Mouse (Mus musculus) heart, postnatal 4 days (tissue): ENCODE results near the gene Mdga1. TPM values are rescaled to one million over a fixed set of nuclear protein-coding genes. Genes with fewer than 3 reads are reported as not detected.

ENCODE experiments used
- DNase-seq: peaks from one replicate; pipeline ENCODE4 v3.0.0; 2021
- total RNA-seq, 2 experiments: library from RNA; stranded (reverse); gene quantifications; 2 replicates each; pipeline ENCODE4 v1.2.3; 2021

Gene Mdga1
- total RNA-seq, 2 experiments from 2014 or later: 16.9 to 17.3 TPM

GRCm38 (mm10) chr17:29884596-29884995 is 85.3 kb downstream of the Mdga1 start:
- no peak for DNase-seq

DNA sequence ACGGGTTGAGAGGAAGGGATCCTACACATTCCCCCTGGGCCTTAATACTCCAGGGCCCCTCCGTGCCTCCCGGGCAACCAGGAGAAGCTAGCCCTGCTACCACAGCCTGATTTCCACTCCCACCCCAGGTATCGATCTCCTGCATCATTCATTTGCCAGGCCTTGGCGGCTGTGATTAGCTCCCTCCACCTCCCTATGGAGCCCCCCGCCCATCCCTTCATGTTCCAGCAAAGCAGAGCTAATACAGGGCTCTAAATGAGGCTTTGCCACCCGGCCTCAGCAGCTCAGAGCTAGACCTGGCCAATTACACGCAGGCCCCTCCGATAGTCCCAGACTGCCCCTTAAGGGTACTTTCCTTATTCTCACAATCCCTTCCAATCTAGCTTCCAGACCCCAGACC is 86.5 kb downstream of the Mdga1 start:
- DNase-seq: no peak

DNA sequence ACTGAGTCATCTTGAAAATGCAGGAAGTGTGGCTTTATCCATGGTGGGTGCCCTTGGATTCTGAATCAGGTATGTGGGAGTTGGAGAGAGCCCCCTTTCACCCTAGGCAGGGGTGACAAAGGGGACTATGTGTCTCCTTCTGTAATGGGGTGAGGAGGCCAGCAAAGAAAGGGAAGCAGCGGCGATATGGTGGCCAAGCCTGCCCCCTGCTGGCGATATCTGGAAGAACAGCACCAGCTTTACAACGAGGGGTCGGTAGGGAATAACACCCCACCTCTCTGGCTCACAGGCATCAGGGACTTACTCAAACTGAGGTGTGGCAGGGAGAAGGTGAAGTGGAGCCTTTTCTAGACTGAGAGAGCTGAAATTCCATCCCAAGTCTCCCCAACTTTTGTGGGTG is 87.0 kb downstream of the Mdga1 start:
- DNase-seq: peak; percentile 83

DNA sequence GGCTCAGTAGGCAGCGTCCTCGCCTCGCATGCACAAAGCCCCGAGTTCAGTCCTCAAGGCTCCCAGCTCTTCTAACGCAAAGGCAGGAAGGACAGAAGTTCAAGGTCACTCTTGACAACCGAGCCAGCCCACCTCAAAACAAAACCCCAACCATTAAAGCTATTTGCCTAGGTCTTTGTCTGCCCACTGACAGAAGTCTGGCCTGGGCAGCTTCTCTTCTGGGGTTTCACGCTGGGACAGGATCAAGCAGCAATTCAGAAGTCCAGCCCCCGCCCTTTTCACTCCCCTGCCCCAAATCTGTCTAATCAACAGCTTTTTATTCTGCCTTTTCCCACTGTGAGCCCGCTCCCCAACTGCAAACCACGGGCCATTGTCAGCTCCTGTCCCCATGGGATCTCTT is 89.6 kb downstream of the Mdga1 start:
- no peak for DNase-seq

- DNase-seq: peak; percentile 31
Observed at GRCm38 (mm10) chr17:29878990-29879389, 90.9 kb downstream of the Mdga1 start.

GRCm38 (mm10) chr17:29874082-29874679 is 95.7 kb downstream of the Mdga1 start:
- no peak for DNase-seq

GRCm38 (mm10) chr17:29873580-29874015 is 96.3 kb downstream of the Mdga1 start:
- peak; percentile 60 for DNase-seq

- no peak for DNase-seq
Observed at GRCm38 (mm10) chr17:29870316-29870715, 99.6 kb downstream of the Mdga1 start.

GRCm38 (mm10) chr17:29865914-29866313 is 104.0 kb downstream of the Mdga1 start:
- no peak for DNase-seq

- DNase-seq: no peak
Observed at GRCm38 (mm10) chr17:29864440-29864839, 105.4 kb downstream of the Mdga1 start.

DNA sequence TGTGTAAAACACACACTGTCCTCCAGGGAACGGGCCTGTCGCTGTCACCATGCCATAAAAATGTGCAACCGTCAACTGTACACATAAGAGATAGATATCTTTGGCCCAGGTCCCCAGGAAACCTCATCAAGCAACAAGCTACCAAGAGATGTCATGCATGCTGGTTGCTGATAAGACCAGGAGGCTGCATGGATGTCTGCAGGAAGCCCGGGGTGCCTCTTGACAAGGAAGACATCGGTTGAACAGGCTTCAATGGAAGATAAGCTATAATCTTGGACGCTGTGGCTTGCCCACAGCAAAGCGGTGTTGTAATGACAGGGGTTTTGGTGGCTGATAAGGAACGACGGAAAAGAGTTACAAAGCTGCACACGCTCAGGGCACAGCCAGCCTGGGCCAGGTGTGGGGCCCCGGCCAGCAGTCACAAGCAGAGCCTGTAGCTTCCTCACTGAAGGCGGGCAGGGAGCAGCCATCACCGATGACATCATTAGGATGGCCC is 110.1 kb downstream of the Mdga1 start:
- DNase-seq: no peak

DNA sequence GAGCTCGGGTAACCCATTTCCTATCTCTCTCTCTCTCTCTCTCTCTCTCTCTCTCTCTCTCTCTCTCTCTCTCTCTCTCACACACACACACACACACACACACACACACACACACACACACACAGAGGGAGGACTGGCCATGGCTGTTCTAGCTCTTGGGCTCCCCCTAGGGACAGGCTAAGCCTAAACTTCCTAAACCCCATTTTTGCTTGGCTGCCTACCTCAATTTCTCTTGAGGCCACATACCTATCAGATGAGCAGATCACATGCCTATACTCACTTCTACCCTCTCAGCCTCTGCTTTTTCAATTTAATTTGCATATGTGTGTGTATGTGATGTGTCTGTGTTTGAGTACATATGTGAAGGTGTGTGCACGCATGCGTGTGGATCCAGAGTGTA is 111.1 kb downstream of the Mdga1 start:
- peak; percentile 47 for DNase-seq

DNA sequence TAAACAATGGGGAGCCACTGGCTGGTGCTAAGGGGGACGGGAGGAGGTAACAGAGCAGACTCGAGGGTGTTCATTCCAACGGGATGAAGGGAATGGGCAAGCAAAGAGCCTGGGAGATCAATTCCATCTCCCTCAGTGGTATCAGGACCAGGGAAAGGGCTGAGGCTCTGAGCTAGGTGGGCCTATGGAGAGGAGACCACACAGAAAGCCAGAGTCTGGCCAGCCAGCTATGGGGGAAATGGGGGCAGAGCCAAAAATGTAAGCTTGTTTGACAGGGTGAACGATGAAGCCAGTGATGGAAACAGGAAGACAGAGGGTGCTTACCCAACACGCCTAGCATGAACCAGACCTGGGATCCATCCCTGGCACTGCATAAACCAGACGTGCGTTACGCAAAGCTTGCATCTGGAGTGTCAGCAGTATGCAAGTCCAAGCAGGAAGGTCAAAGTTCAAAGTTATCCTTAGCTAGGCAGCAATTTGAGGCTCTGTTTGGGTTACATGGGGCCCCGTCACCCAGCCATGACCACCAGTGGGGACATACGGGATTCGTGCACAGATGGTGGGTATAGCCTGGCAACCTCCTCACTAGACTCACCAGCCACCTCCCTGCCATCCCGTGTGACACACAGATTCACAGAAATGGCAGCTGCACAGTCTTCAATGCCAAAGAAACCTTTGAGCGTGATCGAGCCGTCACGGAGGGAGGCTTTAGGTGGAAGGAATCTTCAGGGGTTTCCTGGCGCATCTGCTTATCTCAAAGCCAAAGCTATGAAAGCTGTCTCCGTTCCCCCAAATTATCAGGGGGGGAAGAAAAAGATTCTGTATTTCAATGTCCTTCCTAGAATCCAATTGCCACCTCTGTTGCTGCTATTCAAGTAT is 113.9 kb downstream of the Mdga1 start:
- DNase-seq: no peak

GRCm38 (mm10) chr17:29854835-29855234 is 115.1 kb downstream of the Mdga1 start:
- DNase-seq: no peak

DNA sequence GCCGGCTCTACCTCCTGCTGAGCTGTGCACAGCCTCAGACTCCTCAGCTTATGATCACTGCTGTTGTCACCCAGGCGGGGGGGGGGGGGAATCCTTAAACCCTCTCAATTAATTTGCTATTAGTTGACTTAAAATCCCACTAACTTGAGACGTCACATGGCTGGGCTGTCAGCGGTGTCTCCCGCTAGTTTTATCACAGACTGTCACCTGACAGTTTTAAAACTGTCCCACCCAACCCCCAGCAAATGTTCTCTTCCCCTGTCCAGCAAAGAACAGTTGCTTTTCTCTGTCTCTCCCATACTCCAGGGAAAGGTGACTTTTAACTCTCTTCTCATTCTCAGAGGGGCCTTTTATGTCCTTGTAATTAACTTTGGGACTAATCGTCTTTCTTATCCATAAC is 115.5 kb downstream of the Mdga1 start:
- DNase-seq: no peak

GRCm38 (mm10) chr17:29852846-29853486 is 116.9 kb downstream of the Mdga1 start:
- peak; percentile 64 for DNase-seq

DNA sequence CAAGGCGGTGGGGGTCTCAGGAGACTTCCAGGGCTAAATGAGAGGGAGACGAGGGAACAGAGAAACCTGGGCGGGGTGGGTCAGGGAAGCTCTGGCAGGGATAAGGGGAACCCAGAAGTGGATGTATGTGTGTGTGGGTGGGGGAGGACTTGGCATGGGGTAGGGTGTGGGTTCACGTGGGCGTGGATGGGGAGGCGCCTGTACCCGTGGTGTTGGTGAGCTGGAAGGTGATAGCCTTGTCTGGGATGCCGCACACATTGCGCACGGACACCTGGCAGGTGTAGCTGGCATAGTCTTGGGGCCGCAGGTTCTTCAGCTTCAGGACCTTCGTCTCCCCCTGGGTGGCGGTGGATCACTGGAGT is 120.5 kb downstream of the Mdga1 start:
- no peak for DNase-seq

DNA sequence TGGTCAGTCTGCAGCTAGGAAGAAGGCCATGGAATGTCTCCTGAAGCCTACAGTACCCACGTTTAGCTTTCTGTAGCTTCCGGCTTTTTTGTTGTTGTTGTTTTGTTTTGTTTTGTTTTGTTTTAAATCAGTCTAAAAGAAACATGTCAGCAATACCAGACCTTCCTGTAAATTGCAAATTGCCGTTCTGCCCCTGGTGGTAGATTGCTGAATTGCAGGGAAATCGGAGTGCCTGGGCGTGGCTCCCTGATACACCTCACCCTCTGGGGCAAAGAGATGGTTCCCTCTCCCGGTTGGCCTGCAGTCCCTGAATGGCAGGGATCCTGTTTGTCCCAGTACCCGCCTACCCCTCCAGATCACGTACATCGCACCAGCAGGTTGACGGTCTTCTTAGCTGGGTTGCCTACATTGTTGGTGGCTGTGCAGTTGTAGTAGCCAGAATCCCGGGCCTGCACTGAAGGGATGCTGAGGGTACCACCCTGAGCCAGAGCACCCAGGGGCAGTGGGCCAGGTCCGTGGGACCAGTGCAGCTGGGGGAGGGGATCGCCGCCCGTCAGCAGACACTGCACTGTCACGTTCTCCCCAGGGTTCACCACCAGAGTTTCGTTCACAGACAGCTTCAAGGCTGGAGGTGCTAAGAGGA is 121.0 kb downstream of the Mdga1 start:
- DNase-seq: peak; percentile 87

DNA sequence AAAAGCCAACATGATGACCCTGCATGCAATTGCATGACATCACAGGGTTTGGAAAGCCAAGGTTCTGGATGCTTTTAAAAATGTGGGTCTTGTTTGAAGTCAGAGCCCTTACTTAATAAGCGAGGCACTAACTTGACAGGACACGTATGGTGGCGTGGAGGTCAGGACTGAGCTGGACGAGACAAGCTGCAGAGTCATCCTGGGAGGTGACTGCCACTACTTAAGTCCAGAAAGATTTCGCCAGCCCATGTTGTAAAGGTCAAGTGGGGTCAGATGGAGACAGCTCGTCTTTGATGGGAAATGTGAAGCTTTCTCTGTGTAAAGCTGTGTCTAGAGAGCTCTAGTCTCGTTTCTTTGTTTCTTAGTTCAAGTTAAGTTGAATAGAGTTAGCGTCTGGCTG is 122.6 kb downstream of the Mdga1 start:
- no peak for DNase-seq

DNA sequence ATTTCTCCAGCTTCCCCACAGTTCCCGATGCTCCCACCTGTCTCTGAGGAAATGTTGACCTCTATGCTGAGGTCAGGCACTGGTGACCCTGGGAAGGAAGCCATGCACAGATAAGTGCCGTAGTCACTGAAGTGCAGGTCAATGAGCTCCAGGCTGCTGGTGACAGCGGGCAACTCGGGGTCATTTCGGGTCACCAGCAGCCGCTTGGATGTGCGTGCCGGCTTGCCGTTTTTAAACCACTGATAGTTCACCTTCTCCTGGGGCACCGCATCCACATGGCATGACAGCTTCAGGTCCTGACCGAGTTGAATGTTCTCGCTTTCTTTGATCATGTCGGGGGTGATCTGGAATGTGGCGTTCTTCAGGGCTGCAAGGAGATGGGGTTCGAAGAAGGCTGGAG is 123.6 kb downstream of the Mdga1 start:
- peak; percentile 59 for DNase-seq

GRCm38 (mm10) chr17:29844949-29845348 is 124.9 kb downstream of the Mdga1 start:
- DNase-seq: no peak

DNA sequence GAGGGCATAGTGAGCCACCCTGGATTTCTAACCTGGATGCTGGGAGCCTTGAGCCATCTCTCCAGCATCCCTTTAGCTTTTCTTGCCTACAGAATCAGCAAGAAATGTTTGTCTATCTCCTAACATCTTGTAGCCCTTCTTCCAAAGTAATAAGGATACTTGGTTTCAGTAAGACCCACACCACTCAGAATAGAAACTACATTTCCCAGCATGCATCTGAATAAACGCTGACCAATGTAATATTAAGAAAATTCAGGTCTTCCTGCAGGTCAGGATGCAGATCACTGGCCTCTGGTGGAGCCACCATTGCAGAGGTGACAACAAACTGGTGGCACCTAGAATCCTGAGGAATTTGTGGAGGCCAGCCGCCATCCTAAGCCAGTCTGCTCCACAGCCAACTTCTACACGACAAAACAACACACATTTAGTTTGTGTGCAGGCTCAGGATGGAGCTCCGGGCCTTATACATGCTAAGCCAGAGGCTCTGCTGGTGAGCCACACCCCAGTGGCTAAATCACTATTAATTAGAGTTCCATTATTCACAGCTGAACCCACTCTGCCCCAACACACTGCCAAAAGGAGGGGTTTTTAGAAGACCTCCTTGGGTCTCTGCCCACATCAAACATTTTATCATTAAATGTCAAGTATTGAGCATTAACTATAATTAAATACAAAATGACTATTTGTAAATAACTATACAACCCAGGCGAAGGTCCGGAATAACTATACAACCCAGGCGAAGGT is 126.3 kb downstream of the Mdga1 start:
- no peak for DNase-seq
